Mouse (Mus musculus): ENCODE measurements around the gene Ehd1. TPM values are rescaled to one million over a fixed set of nuclear protein-coding genes. Genes with fewer than 3 reads are reported as not detected.

Gene Ehd1
- polyA plus RNA-seq, 1 experiment from 2014 or later, result 107 TPM

GRCm38 (mm10) chr19:6262839-6263433, 13.6 kb upstream of the Ehd1 start:
- no peaks in the 10 kb centered on the region for H3K9me3 ChIP-seq
- 91% methylated on average over 8 of the region's 8 CpGs for WGBS
- peaks cover 25% of the 10 kb centered on the region; the same call in 1 of the 2 replicates for H3K36me3 ChIP-seq (replicated peaks)
- H3K27me3 ChIP-seq (replicated peaks), result no peaks in the 10 kb centered on the region
- no peak overlapping the region for H3K4me2 ChIP-seq
- no peak overlapping the region for H3K9ac ChIP-seq
- no peak for ATAC-seq (replicated peaks)
- H3K27ac ChIP-seq, result no peak overlapping the region
- no peaks in the 10 kb centered on the region for H3K4me1 ChIP-seq
- no peak overlapping the region for H3K4me3 ChIP-seq

- H3K4me3 ChIP-seq, result no peak overlapping the region
- WGBS, result 80% methylated on average over 9 of the region's 9 CpGs
- no peak overlapping the region for H3K9ac ChIP-seq
- ATAC-seq (replicated peaks), result no peak
- no peaks in the 10 kb centered on the region for H3K4me1 ChIP-seq
- no peaks in the 10 kb centered on the region for H3K27me3 ChIP-seq (replicated peaks)
- H3K27ac ChIP-seq, result no peak overlapping the region
- no peak overlapping the region for H3K4me2 ChIP-seq
- no peaks in the 10 kb centered on the region for H3K9me3 ChIP-seq
- peaks cover 17% of the 10 kb centered on the region; the same call in 1 of the 2 replicates for H3K36me3 ChIP-seq (replicated peaks)
Measured at GRCm38 (mm10) chr19:6264200-6264599, 12.3 kb upstream of the Ehd1 start.

DNA sequence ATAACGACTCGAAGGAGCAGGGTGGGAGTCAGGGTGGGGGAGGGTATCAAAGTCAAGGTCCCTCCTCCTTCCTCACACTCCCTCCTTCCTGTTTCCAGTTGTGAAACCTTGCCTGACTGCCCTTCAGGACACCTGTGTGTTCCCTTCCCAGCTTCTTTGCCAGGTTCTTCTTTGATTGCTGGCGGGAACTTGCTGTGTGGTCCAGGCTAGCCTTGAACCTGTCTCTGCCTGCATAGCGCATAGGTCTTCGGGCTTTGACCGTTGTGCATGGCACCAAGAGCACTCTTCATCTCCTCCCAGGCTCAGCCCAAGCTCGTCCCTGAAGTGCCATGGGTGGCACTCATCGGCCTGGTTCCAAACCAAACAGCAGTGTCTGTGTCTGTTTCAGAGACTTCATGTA, 11.6 kb upstream of the Ehd1 start:
- no peak overlapping the region for H3K4me2 ChIP-seq
- WGBS, result 91% methylated on average over 8 of the region's 8 CpGs
- no peak for ATAC-seq (replicated peaks)
- H3K36me3 ChIP-seq (replicated peaks), result peaks cover 17% of the 10 kb centered on the region; the same call in 1 of the 2 replicates
- H3K4me1 ChIP-seq, result no peaks in the 10 kb centered on the region
- no peaks in the 10 kb centered on the region for H3K9me3 ChIP-seq
- no peak overlapping the region for H3K9ac ChIP-seq
- H3K27me3 ChIP-seq (replicated peaks), result no peaks in the 10 kb centered on the region
- no peak overlapping the region for H3K4me3 ChIP-seq
- no peak overlapping the region for H3K27ac ChIP-seq

DNA sequence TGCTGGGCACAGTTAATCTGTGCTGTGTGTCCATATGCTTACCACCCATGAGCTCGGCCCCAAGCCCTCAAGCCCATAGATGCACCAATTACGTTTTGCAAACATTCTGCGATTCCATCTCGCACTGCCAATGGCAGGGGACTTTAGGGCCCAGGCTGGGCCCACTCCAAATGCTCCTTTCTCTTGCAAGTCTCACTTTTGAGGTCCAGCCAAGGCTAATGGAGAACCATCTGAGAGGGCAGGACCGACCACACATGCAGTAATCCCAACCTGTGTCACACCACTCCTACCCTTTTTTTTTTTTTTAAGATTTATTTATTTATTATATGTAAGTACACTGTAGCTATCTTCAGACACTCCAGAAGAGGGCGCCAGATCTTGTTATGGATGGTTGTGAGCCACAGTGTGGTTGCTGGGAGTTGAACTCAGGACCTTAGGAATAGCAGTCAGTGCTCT, 10.8 kb upstream of the Ehd1 start:
- H3K4me2 ChIP-seq, result no peak overlapping the region
- H3K4me3 ChIP-seq, result no peak overlapping the region
- no peaks in the 10 kb centered on the region for H3K4me1 ChIP-seq
- H3K27me3 ChIP-seq (replicated peaks), result no peaks in the 10 kb centered on the region
- peaks cover 16% of the 10 kb centered on the region; the same call in 1 of the 2 replicates for H3K36me3 ChIP-seq (replicated peaks)
- no peak overlapping the region for H3K27ac ChIP-seq
- no peak overlapping the region for H3K9ac ChIP-seq
- 63% methylated on average over 6 of the region's 6 CpGs for WGBS
- H3K9me3 ChIP-seq, result no peaks in the 10 kb centered on the region
- no peak for ATAC-seq (replicated peaks)

DNA sequence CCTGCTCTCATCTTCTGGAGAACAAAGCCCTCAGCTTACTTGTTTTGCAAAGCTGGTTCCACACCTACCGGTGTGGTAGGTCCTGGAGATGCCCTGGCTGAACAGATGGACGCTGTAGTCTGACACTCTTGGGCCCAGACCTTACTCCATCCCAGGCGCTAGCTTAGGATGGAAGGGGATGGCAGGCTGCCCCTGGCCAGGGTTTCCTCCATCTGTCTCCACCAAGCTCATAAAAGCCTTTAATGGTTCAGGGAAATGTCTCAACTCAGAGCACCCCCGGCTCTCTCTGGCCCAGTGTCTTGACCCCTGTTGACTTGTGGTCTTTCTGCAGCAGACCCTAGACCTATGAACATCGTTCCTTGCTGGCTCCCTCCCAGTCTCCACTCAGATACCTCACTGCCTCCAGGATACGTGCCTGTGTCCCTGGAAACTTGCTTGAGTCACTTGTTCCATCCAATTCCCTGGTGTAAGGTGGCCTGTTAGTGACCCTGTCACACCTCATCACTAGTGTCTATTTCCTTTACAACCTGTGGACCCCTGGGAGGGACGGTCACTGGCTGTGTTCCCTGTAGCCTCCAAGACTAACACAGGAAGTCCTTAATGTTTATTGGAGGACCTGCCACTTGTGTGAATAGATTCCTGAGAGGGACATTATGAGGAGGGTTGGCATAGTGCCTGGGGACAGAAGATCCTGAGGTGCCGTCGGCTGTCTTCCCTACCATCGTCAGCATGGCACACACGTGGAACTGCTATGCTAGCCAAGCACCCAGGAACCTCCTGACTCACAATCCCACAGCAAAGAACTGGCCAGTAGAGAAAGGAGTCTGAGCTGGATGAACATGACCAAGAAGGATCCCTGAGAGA, 9.0 kb upstream of the Ehd1 start:
- H3K36me3 ChIP-seq (replicated peaks), result no peaks in the 10 kb centered on the region
- ATAC-seq (replicated peaks), result no peak
- H3K4me1 ChIP-seq, result no peaks in the 10 kb centered on the region; the same call in 1 of the 2 replicates
- H3K4me2 ChIP-seq, result no peak overlapping the region
- no peak overlapping the region for H3K9ac ChIP-seq
- H3K4me3 ChIP-seq, result no peak overlapping the region
- H3K9me3 ChIP-seq, result no peaks in the 10 kb centered on the region
- no peaks in the 10 kb centered on the region for H3K27me3 ChIP-seq (replicated peaks)
- 79% methylated on average over 11 of the region's 11 CpGs for WGBS
- no peak overlapping the region for H3K27ac ChIP-seq

- ATAC-seq (replicated peaks), result no peak
- 20% methylated on average over 8 of the region's 8 CpGs for WGBS
- no peak overlapping the region for H3K4me2 ChIP-seq
- no peak overlapping the region for H3K27ac ChIP-seq
- no peaks in the 10 kb centered on the region; the same call in 1 of the 2 replicates for H3K4me1 ChIP-seq
- no peaks in the 10 kb centered on the region for H3K27me3 ChIP-seq (replicated peaks)
- no peak overlapping the region for H3K9ac ChIP-seq
- H3K9me3 ChIP-seq, result no peaks in the 10 kb centered on the region
- H3K4me3 ChIP-seq, result no peak overlapping the region
- no peaks in the 10 kb centered on the region for H3K36me3 ChIP-seq (replicated peaks)
Measured at GRCm38 (mm10) chr19:6268170-6268528, 8.4 kb upstream of the Ehd1 start.

GRCm38 (mm10) chr19:6268670-6269132, 7.8 kb upstream of the Ehd1 start:
- 86% methylated on average over 7 of the region's 7 CpGs for WGBS
- Histone ChIP-seq H3K27me3 (replicated peaks) (no peaks in the 10 kb centered on the region), H3K4me1 (no peaks in the 10 kb centered on the region; the same call in 1 of the 2 replicates), H3K9ac (no peak overlapping the region), H3K27ac (no peak overlapping the region), H3K36me3 (replicated peaks) (no peaks in the 10 kb centered on the region), H3K9me3 (no peaks in the 10 kb centered on the region), H3K4me2 (no peak overlapping the region), H3K4me3 (no peak overlapping the region)
- no peak for ATAC-seq (replicated peaks)

- Histone ChIP-seq H3K4me2 (no peak overlapping the region), H3K4me3 (no peak overlapping the region), H3K27me3 (replicated peaks) (no peaks in the 10 kb centered on the region), H3K4me1 (no peaks in the 10 kb centered on the region; the same call in 1 of the 2 replicates), H3K36me3 (replicated peaks) (no peaks in the 10 kb centered on the region), H3K9me3 (no peaks in the 10 kb centered on the region), H3K27ac (no peak overlapping the region), H3K9ac (no peak overlapping the region)
- ATAC-seq (replicated peaks), result no peak
- WGBS, result 89% methylated on average over 8 of the region's 8 CpGs
Measured at GRCm38 (mm10) chr19:6269798-6270475, 6.6 kb upstream of the Ehd1 start.

DNA sequence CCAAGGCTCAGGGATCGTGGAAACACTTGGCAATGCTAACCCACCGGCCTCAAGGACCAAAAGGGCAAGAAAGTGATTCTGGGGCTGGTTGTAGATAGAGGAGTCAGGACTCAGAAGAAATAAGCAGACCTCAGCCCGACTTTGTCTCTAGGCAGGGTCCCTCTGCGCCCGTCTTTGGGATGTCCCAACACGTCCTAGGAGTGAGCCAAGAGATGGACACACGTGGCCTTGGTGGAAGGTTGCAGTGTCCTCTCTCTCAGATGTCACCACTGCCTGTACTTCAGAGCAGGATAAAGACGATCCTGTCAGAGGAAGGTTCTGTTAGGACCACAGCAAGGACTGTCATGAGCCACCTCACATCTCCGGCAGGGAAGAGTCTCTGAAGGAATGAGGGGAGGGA, 5.9 kb upstream of the Ehd1 start:
- H3K4me3 ChIP-seq, result no peak overlapping the region
- H3K9ac ChIP-seq, result no peak overlapping the region
- H3K36me3 ChIP-seq (replicated peaks), result no peaks in the 10 kb centered on the region
- H3K4me2 ChIP-seq, result no peak overlapping the region
- peaks cover 1% of the 10 kb centered on the region for H3K4me1 ChIP-seq
- no peaks in the 10 kb centered on the region for H3K27me3 ChIP-seq (replicated peaks)
- 58% methylated on average over 9 of the region's 9 CpGs for WGBS
- H3K9me3 ChIP-seq, result no peaks in the 10 kb centered on the region
- no peak for ATAC-seq (replicated peaks)
- no peak overlapping the region for H3K27ac ChIP-seq

GRCm38 (mm10) chr19:6271206-6271605, 5.3 kb upstream of the Ehd1 start:
- no peak overlapping the region for H3K4me3 ChIP-seq
- no peaks in the 10 kb centered on the region for H3K9me3 ChIP-seq
- no peak overlapping the region for H3K4me2 ChIP-seq
- H3K36me3 ChIP-seq (replicated peaks), result no peaks in the 10 kb centered on the region
- 28% methylated on average over 8 of the region's 8 CpGs for WGBS
- peaks cover 7% of the 10 kb centered on the region for H3K4me1 ChIP-seq
- no peak overlapping the region for H3K27ac ChIP-seq
- H3K9ac ChIP-seq, result no peak overlapping the region
- H3K27me3 ChIP-seq (replicated peaks), result no peaks in the 10 kb centered on the region
- ATAC-seq (replicated peaks), result no peak

DNA sequence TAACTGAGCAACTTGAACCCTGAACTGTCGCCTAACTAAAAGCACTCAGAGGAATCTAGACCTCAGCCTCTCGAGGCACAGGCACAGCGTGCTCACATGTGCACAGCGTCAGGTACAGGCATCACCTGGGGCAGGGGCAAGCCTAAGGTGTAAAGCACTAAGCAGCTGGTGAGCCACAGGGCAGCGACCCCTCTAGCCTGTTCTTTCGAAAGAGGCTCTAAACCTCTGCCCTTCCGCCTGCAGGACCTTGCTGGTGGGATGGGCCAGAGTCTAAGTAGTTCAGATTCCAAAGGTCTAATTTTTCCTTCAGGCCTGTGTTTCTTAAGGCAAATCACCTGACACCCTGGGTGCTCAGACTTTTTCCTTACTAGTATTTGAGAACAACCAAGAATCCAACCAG, 4.5 kb upstream of the Ehd1 start:
- H3K27me3 ChIP-seq (replicated peaks), result no peaks in the 10 kb centered on the region
- H3K9ac ChIP-seq, result no peak overlapping the region
- 72% methylated on average over 7 of the region's 7 CpGs for WGBS
- H3K4me3 ChIP-seq, result no peak overlapping the region
- no peak for ATAC-seq (replicated peaks)
- H3K27ac ChIP-seq, result no peak overlapping the region
- peaks cover 8% of the 10 kb centered on the region for H3K4me1 ChIP-seq
- no peak overlapping the region for H3K4me2 ChIP-seq
- H3K9me3 ChIP-seq, result no peaks in the 10 kb centered on the region
- no peaks in the 10 kb centered on the region for H3K36me3 ChIP-seq (replicated peaks)

GRCm38 (mm10) chr19:6272738-6273137, 3.8 kb upstream of the Ehd1 start:
- Histone ChIP-seq H3K27ac (no peak overlapping the region), H3K4me1 (peaks cover 11% of the 10 kb centered on the region), H3K36me3 (replicated peaks) (no peaks in the 10 kb centered on the region), H3K27me3 (replicated peaks) (no peaks in the 10 kb centered on the region), H3K4me2 (no peak overlapping the region), H3K9ac (no peak overlapping the region), H3K4me3 (no peak overlapping the region), H3K9me3 (no peaks in the 10 kb centered on the region)
- 88% methylated on average over 4 of the region's 4 CpGs for WGBS
- ATAC-seq (replicated peaks), result no peak
